Mouse (Mus musculus) lung, adult 2 months (tissue): ENCODE data around the gene Dph7. TPM values are rescaled to one million over a fixed set of nuclear protein-coding genes. Genes with fewer than 3 reads are reported as not detected.

Source experiments
- DNase-seq: peaks from one replicate; pipeline ENCODE4 v3.0.0; 2022
- H3K4me1 ChIP-seq: fragments of 200-500 bp; 2 replicates; pipeline ENCODE4 v1.6.1; 2011; ENCODE audit warnings: low read length; ENCODE audit not compliant: control insufficient read depth, insufficient read depth
- H3K4me3 ChIP-seq: fragments of 200-500 bp; replicated peaks from 2 replicates; pipeline ENCODE3; 2011; ENCODE audit warnings: low read depth, mild to moderate bottlenecking, control low read depth, low read length; ENCODE audit errors: extremely low read depth
- CTCF ChIP-seq: fragments of 200-500 bp; IDR thresholded peaks from 2 replicates; pipeline ENCODE4 v1.5.1; 2011; ENCODE audit warnings: mild to moderate bottlenecking, low read length, control low read depth; ENCODE audit not compliant: insufficient read depth
- POLR2A ChIP-seq: fragments of 200-500 bp; IDR thresholded peaks from 2 replicates; pipeline ENCODE4 v1.6.1; 2011; ENCODE audit warnings: low read depth, mild to moderate bottlenecking, control low read depth, low read length, borderline replicate concordance; ENCODE audit errors: extremely low read depth
- WGBS: fragments of 180-500 bp; shearing (Covaris S2); methylation state at CpG from one replicate; pipeline ENCODE4 v1.1.7; 2018; 5-methylcytosine and 5-hydroxymethylcytosine counted together
- polyA plus RNA-seq: library from polyadenylated mRNA; depleted of rRNA; stranded (reverse); fragments of >200 nt; gene quantifications from 2 replicates; pipeline ENCODE4 v1.2.3, GENCODE M21; 2012; rRNA removed

The Dph7 gene
- polyA plus RNA-seq = 12.8 and 17.6 TPM in 2 replicates

GRCm38 (mm10) chr2:24962304-24963000 lies at the start of gene Dph7:
Dph7 (plus strand) TSS chr2:24962400.
- Histone ChIP-seq H3K4me1 (0 out of 2 replicates have a peak, but pooled peaks cover 5% of the 10 kb centered on the region), H3K4me3 (peak within 1 kb of the TSS; percentile 97)
- TF ChIP-seq POLR2A = peak; percentile 80; the same call in 1 of the 2 replicates
- TF ChIP-seq CTCF = peak; percentile 85
- peak; percentile 83 for DNase-seq
- 2% methylated on average over 28 of the region's 28 CpGs for WGBS

- no peak for TF ChIP-seq CTCF
- no peak for TF ChIP-seq POLR2A
- H3K4me1 ChIP-seq = peaks cover under 1% of the 10 kb centered on the region; the same call in 1 of the 2 replicates
- H3K4me3 ChIP-seq = no peak overlapping the region
- DNase-seq = no peak
These were observed 49.6 kb upstream of the Dph7 start for GRCm38 (mm10) chr2:24912589-24912988.

GRCm38 (mm10) chr2:24914762-24915161 lies 47.4 kb upstream of the Dph7 start:
- 55% methylated on average over 3 of the region's 3 CpGs for WGBS
- no peak for TF ChIP-seq CTCF
- TF ChIP-seq POLR2A = no peak
- Histone ChIP-seq H3K4me3 (no peak overlapping the region), H3K4me1 (peaks cover 5% of the 10 kb centered on the region; the same call in 1 of the 2 replicates)
- no peak for DNase-seq

- peak; percentile 90 for DNase-seq
- Histone ChIP-seq H3K4me1 (peaks cover 5% of the 10 kb centered on the region; the same call in 1 of the 2 replicates), H3K4me3 (peak within 1 kb of the TSS; percentile 97)
- WGBS = 1% methylated on average over 108 of the region's 112 CpGs
- TF ChIP-seq POLR2A (peak; percentile 86; the same call in 1 of the 2 replicates), CTCF (no peak)
These were observed 43.0 kb upstream of the Dph7 start, which contains the start of gene Ehmt1 for GRCm38 (mm10) chr2:24918930-24919838. Ehmt1 (minus strand) TSS chr2:24919614.

- H3K4me3 ChIP-seq = peak overlapping the region; percentile 83
- no peak for DNase-seq
- WGBS = 7% methylated on average over 8 of the region's 8 CpGs
- TF ChIP-seq POLR2A (no peak), CTCF (no peak)
- H3K4me1 ChIP-seq = peaks cover 5% of the 10 kb centered on the region; the same call in 1 of the 2 replicates
These were observed 42.4 kb upstream of the Dph7 start for GRCm38 (mm10) chr2:24919839-24920175.

GRCm38 (mm10) chr2:24923561-24923960 lies 38.6 kb upstream of the Dph7 start:
- WGBS = 39% methylated on average over 2 of the region's 2 CpGs
- DNase-seq = no peak
- no peak overlapping the region for H3K4me3 ChIP-seq
- peaks cover 11% of the 10 kb centered on the region for H3K4me1 ChIP-seq
- TF ChIP-seq CTCF = peak; percentile 33
- no peak for TF ChIP-seq POLR2A

GRCm38 (mm10) chr2:24925284-24925683 lies 36.9 kb upstream of the Dph7 start:
- peaks cover 15% of the 10 kb centered on the region for H3K4me1 ChIP-seq
- H3K4me3 ChIP-seq = no peak overlapping the region
- TF ChIP-seq CTCF = no peak
- TF ChIP-seq POLR2A = no peak
- peak; percentile 46 for DNase-seq
- WGBS = 69% methylated on average over 8 of the region's 8 CpGs

GRCm38 (mm10) chr2:24926345-24926964 lies 35.7 kb upstream of the Dph7 start:
- 71% methylated on average over 9 of the region's 9 CpGs for WGBS
- Histone ChIP-seq H3K4me1 (peaks cover 15% of the 10 kb centered on the region), H3K4me3 (no peak overlapping the region)
- no peak for TF ChIP-seq POLR2A
- no peak for TF ChIP-seq CTCF
- DNase-seq = no peak

- Histone ChIP-seq H3K4me3 (no peak overlapping the region), H3K4me1 (peaks cover 15% of the 10 kb centered on the region)
- 35% methylated on average over 7 of the region's 7 CpGs for WGBS
- TF ChIP-seq POLR2A (no peak), CTCF (no peak)
- peak; percentile 20 for DNase-seq
These were observed 35.2 kb upstream of the Dph7 start for GRCm38 (mm10) chr2:24926965-24927358.
